Mouse (Mus musculus): ENCODE data around the gene Ints11. TPM values are rescaled to one million over a fixed set of nuclear protein-coding genes. Genes with fewer than 3 reads are reported as not detected.

Gene Ints11
- total and polyA plus RNA-seq, 3 experiments: 77.1 to 103 (median 83.9) TPM

- Histone ChIP-seq H3K27ac (ENCODE audit: insufficient read depth, low read depth) (peak within 1 kb of the TSS; percentile 91), H3K79me2 (replicated peaks; ENCODE audit: control insufficient read depth, extremely low read depth, insufficient read depth, poor library complexity, severe bottlenecking) (peaks cover 13% of the 10 kb centered on the region; the same call in 1 of the 2 replicates), H3K27me3 (replicated peaks) (no peaks in the 10 kb centered on the region), H3K4me3 (replicated peaks in 1 of 3; ENCODE audit: low read depth in 2 of 3, low read length in 2 of 3, poor library complexity in 1 of 3) (peak within 1 kb of the TSS; percentile 71 to 98 (median 78)), H3K4me2 (ENCODE audit: insufficient read depth, low read depth, poor library complexity, severe bottlenecking) (peak within 1 kb of the TSS; percentile 76), H3K36me3 (replicated peaks in 1 of 2; ENCODE audit: control insufficient read depth in 1 of 2, insufficient read depth in 1 of 2, low read length in 1 of 2) (peaks cover 29 to 50% of the 10 kb centered on the region in 2 experiments), H3K9ac (ENCODE audit: insufficient read depth, low read depth) (peak within 1 kb of the TSS; percentile 81), H3K4me1 (ENCODE audit: control insufficient read depth in 1 of 2, insufficient read depth in 2 of 2) (peaks cover 28 to 55% of the 10 kb centered on the region in 2 experiments), H3K9me3 (replicated peaks; ENCODE audit: low read length) (no peaks in the 10 kb centered on the region)
- dilution Hi-C loops (cut with MboI; ENCODE audit: extremely low pct_ligation_motif_present, extremely low pct_unique_long_range_greater_than_20kb, low sequenced_read_pairs) (no loop called here), in situ Hi-C loops (cut with MboI; ENCODE audit: low pct_ligation_motif_present, low pct_unique_long_range_greater_than_20kb, low sequenced_read_pairs) (loop anchor here (5.0 kb wide), 1 partner anchor 51 kb away; the partner anchor contains the start of gene Ube2j2)
- TF ChIP-seq IRF4 (IDR thresholded peaks at IDR 0.05; ENCODE audit: low read depth, low read length) (0 out of 2 replicates have a peak, but pooled peaks have one; percentile 28), JUN (IDR thresholded peaks at IDR 0.05; ENCODE audit: insufficient read depth, low read depth, low read length) (no peak), KAT2A (IDR thresholded peaks at IDR 0.05; ENCODE audit: insufficient replicate concordance, low read length) (no peak), EP300 (IDR thresholded peaks at IDR 0.05; ENCODE audit: low read length) (no peak), TBP (conservative IDR thresholded peaks at IDR 0.05; ENCODE audit: low read depth, low read length) (no peak), POLR2A (IDR thresholded peaks at IDR 0.05; ENCODE audit: low read depth, low read length) (peak; percentile 78), JUND (conservative IDR thresholded peaks at IDR 0.05; ENCODE audit: low read depth, low read length) (no peak), E2F4 (IDR thresholded peaks at IDR 0.05; ENCODE audit: insufficient replicate concordance, low read depth, low read length) (no peak), ELF1 (IDR thresholded peaks at IDR 0.05; ENCODE audit: low read depth, low read length) (peak; percentile 55; the same call in 1 of the 2 replicates), USF2 (conservative IDR thresholded peaks at IDR 0.05; ENCODE audit: low read depth, low read length) (no peak; the same call in 1 of the 2 replicates), NRF1 (IDR thresholded peaks at IDR 0.05; ENCODE audit: low read depth, low read length) (peak; percentile 91), MAX (IDR thresholded peaks at IDR 0.05; ENCODE audit: low read length) (peak; percentile 97), UBTF (IDR thresholded peaks at IDR 0.05; ENCODE audit: low read depth, low read length) (no peak), USF1 (IDR thresholded peaks at IDR 0.05; ENCODE audit: low read depth, low read length) (peak; percentile 62), MAZ (IDR thresholded peaks at IDR 0.05; ENCODE audit: low read depth, low read length) (peak; percentile 49), MYC (IDR thresholded peaks at IDR 0.05; ENCODE audit: low read depth, low read length) (peak; percentile 96), ZMIZ1 (IDR thresholded peaks at IDR 0.05; ENCODE audit: low read depth, low read length) (peak; percentile 73), TCF12 (IDR thresholded peaks at IDR 0.05; ENCODE audit: low read depth, low read length) (no peak), RCOR1 (conservative IDR thresholded peaks at IDR 0.05; ENCODE audit: low read depth, low read length) (no peak), MXI1 (IDR thresholded peaks at IDR 0.05; ENCODE audit: low read depth, low read length) (peak; percentile 100), ZC3H11A (IDR thresholded peaks at IDR 0.05; ENCODE audit: low read depth, low read length) (no peak), BHLHE40 (IDR thresholded peaks at IDR 0.05; ENCODE audit: low read depth, low read length) (peak; percentile 85), CTCF (conservative IDR thresholded peaks at IDR 0.05 in 1 of 2, IDR thresholded peaks at IDR 0.05 in 1 of 2; ENCODE audit: low read depth in 2 of 2, low read length in 2 of 2) (no peak; a peak in 1 of 4 replicates), POLR2AphosphoS2 (IDR thresholded peaks at IDR 0.05; ENCODE audit: low read depth, low read length) (no peak), MEF2A (IDR thresholded peaks at IDR 0.05; ENCODE audit: borderline replicate concordance, low read depth, low read length) (peak; percentile 46; the same call in 1 of the 2 replicates), SIN3A (IDR thresholded peaks at IDR 0.05; ENCODE audit: low read length) (peak; percentile 95), ZKSCAN1 (IDR thresholded peaks at IDR 0.05; ENCODE audit: borderline replicate concordance, low read depth, low read length) (no peak), GABPA (IDR thresholded peaks at IDR 0.05; ENCODE audit: insufficient replicate concordance, low read depth, low read length) (no peak), SMC3 (IDR thresholded peaks at IDR 0.05; ENCODE audit: low read depth, low read length) (no peak), MAFK (IDR thresholded peaks at IDR 0.05; ENCODE audit: insufficient replicate concordance, low read length) (no peak), ETS1 (conservative IDR thresholded peaks at IDR 0.05; ENCODE audit: low read depth, low read length) (no peak), NELFE (IDR thresholded peaks at IDR 0.05; ENCODE audit: low read depth, low read length) (peak; percentile 68), HCFC1 (IDR thresholded peaks at IDR 0.05; ENCODE audit: low read depth, low read length) (peak; percentile 72), RAD21 (IDR thresholded peaks at IDR 0.05; ENCODE audit: low read depth, low read length) (no peak), PAX5 (IDR thresholded peaks at IDR 0.05; ENCODE audit: low read length) (no peak), ZNF384 (IDR thresholded peaks at IDR 0.05; ENCODE audit: low read depth, low read length) (no peak), CHD2 (IDR thresholded peaks at IDR 0.05; ENCODE audit: low read length) (no peak), CHD1 (IDR thresholded peaks at IDR 0.05; ENCODE audit: low read depth, low read length) (no peak)
- DNase-seq (ENCODE audit: extremely low read depth): peak; percentile 95
Measured at GRCm38 (mm10) chr4:155891551-155892001, 22.2 kb downstream of the Ints11 start, which contains the start of the genes Pusl1 and Acap3. TSS of gene Pusl1 (minus strand) at chr4:155891781. TSS of gene Acap3 (plus strand) at chr4:155891822.

Data from CH12.LX (cell line).